Mouse (Mus musculus) hindbrain, embryonic 16.5 days (tissue): ENCODE results near the gene Fndc3a. TPM values are rescaled to one million over a fixed set of nuclear protein-coding genes. Genes with fewer than 3 reads are reported as not detected.
A peak's percentile ranks its signal among the peaks of the same experiment; 100 is the strongest.

Experiments used
- ATAC-seq: fragments of 200-750 bp; cut with Nextera tagmentation; 2 replicates; pipeline ENCODE4 v1.8.0; 2017; ENCODE audit warnings: moderate TSS enrichment, moderate library complexity
- H3K27ac ChIP-seq: fragments of 300-500 bp; sonication (generic); 2 replicates; pipeline ENCODE4 v1.5.1; 2014; ENCODE audit warnings: low read depth, mild to moderate bottlenecking, control low read depth, low read length, moderate library complexity
- H3K27me3 ChIP-seq: fragments of 300-500 bp; sonication (generic); replicated peaks from 2 replicates; pipeline ENCODE4 v1.6.1; 2014; ENCODE audit warnings: low read length; ENCODE audit not compliant: control insufficient read depth, insufficient read depth
- H3K36me3 ChIP-seq: fragments of 300-500 bp; sonication (generic); 2 replicates; pipeline ENCODE4 v1.6.1; 2014; ENCODE audit warnings: mild to moderate bottlenecking, low read length, moderate library complexity, mixed read lengths; ENCODE audit not compliant: control insufficient read depth, insufficient read depth
- H3K4me1 ChIP-seq: fragments of 300-500 bp; sonication (generic); 2 replicates; pipeline ENCODE4 v1.6.1; 2014; ENCODE audit warnings: low read depth, low read length; ENCODE audit not compliant: control insufficient read depth, insufficient read depth
- H3K4me2 ChIP-seq: fragments of 300-500 bp; sonication (generic); 2 replicates; pipeline ENCODE4 v1.6.1; 2014; ENCODE audit warnings: mild to moderate bottlenecking, low read length, control low read depth, moderate library complexity
- H3K4me3 ChIP-seq: fragments of 300-500 bp; sonication (generic); 2 replicates; pipeline ENCODE4 v1.5.1; 2014; ENCODE audit warnings: mild to moderate bottlenecking, low read length, control low read depth, moderate library complexity
- H3K9ac ChIP-seq: fragments of 300-500 bp; sonication (generic); 2 replicates; pipeline ENCODE4 v1.6.1; 2014; ENCODE audit warnings: low read depth, mild to moderate bottlenecking, control low read depth, low read length, moderate library complexity
- H3K9me3 ChIP-seq: fragments of 300-500 bp; sonication (generic); 2 replicates; pipeline ENCODE4 v1.6.1; 2014; ENCODE audit warnings: mild to moderate bottlenecking, low read length, moderate library complexity; ENCODE audit not compliant: control insufficient read depth
- WGBS: fragments of 180-500 bp; shearing (Covaris S2); extraction: QIAGEN DNeasy Blood & Tissue Kit; methylation state at CpG from one replicate; pipeline ENCODE4 v1.1.7; 2014; 5-methylcytosine and 5-hydroxymethylcytosine counted together
- polyA plus RNA-seq: library from polyadenylated mRNA; unstranded; fragments of >200 nt; fragmentation: Nextera tagmentation; extraction: Ambion mirVana; gene quantifications from 2 replicates; pipeline ENCODE4 v1.2.1, GENCODE M21; 2015

The Fndc3a gene
- polyA plus RNA-seq, 1 experiment from 2014 or later: 57.1 TPM

- no peak overlapping the region for H3K4me3 ChIP-seq
- no peak overlapping the region for H3K27ac ChIP-seq
- no peaks in the 10 kb centered on the region for H3K9me3 ChIP-seq
- WGBS: 56% methylated on average over 6 of the region's 6 CpGs
- ATAC-seq: no peak
- no peak overlapping the region for H3K4me2 ChIP-seq
- H3K36me3 ChIP-seq: peaks cover 6% of the 10 kb centered on the region
- H3K4me1 ChIP-seq: no peaks in the 10 kb centered on the region
- no peak overlapping the region for H3K9ac ChIP-seq
- H3K27me3 ChIP-seq: no peaks in the 10 kb centered on the region
Observed at GRCm38 (mm10) chr14:72582979-72583378, 126.8 kb downstream of the Fndc3a start.

- H3K4me2 ChIP-seq: no peak overlapping the region
- H3K9me3 ChIP-seq: no peaks in the 10 kb centered on the region
- no peak overlapping the region for H3K4me3 ChIP-seq
- H3K27me3 ChIP-seq: no peaks in the 10 kb centered on the region
- no peak for ATAC-seq
- WGBS: 91% methylated on average over 3 of the region's 3 CpGs
- H3K9ac ChIP-seq: no peak overlapping the region
- H3K4me1 ChIP-seq: no peaks in the 10 kb centered on the region
- H3K27ac ChIP-seq: no peak overlapping the region
- peaks cover 4% of the 10 kb centered on the region; the same call in 1 of the 2 replicates for H3K36me3 ChIP-seq
Observed at GRCm38 (mm10) chr14:72580991-72581390, 128.8 kb downstream of the Fndc3a start.

- no peak overlapping the region for H3K4me3 ChIP-seq
- H3K9me3 ChIP-seq: no peaks in the 10 kb centered on the region
- 87% methylated on average over 3 of the region's 3 CpGs for WGBS
- no peak overlapping the region for H3K27ac ChIP-seq
- H3K27me3 ChIP-seq: no peaks in the 10 kb centered on the region
- H3K4me2 ChIP-seq: no peak overlapping the region
- peaks cover 14% of the 10 kb centered on the region for H3K36me3 ChIP-seq
- H3K9ac ChIP-seq: no peak overlapping the region
- no peaks in the 10 kb centered on the region for H3K4me1 ChIP-seq
- ATAC-seq: no peak
Observed at GRCm38 (mm10) chr14:72576283-72576682, 133.5 kb downstream of the Fndc3a start.

GRCm38 (mm10) chr14:72563941-72564340, 145.9 kb downstream of the Fndc3a start:
- H3K4me3 ChIP-seq: no peak overlapping the region
- H3K9me3 ChIP-seq: no peaks in the 10 kb centered on the region
- no peaks in the 10 kb centered on the region for H3K27me3 ChIP-seq
- H3K4me2 ChIP-seq: no peak overlapping the region
- WGBS: 94% methylated on average over 1 of the region's 1 CpGs
- H3K27ac ChIP-seq: no peak overlapping the region
- H3K36me3 ChIP-seq: peaks cover 32% of the 10 kb centered on the region
- H3K9ac ChIP-seq: no peak overlapping the region
- H3K4me1 ChIP-seq: no peaks in the 10 kb centered on the region
- no peak for ATAC-seq

GRCm38 (mm10) chr14:72558795-72559194, 151.0 kb downstream of the Fndc3a start:
- ATAC-seq: no peak
- Histone ChIP-seq H3K4me3 (no peak overlapping the region), H3K9ac (no peak overlapping the region), H3K4me1 (no peaks in the 10 kb centered on the region), H3K36me3 (peaks cover 22% of the 10 kb centered on the region), H3K27ac (no peak overlapping the region), H3K9me3 (no peaks in the 10 kb centered on the region), H3K4me2 (no peak overlapping the region), H3K27me3 (no peaks in the 10 kb centered on the region)
- WGBS: 91% methylated on average over 5 of the region's 5 CpGs

- ATAC-seq: no peak
- WGBS: 89% methylated on average over 1 of the region's 1 CpGs
- Histone ChIP-seq H3K9me3 (no peaks in the 10 kb centered on the region), H3K4me3 (no peak overlapping the region), H3K36me3 (peaks cover 24% of the 10 kb centered on the region), H3K9ac (no peak overlapping the region), H3K27me3 (no peaks in the 10 kb centered on the region), H3K4me2 (no peak overlapping the region), H3K4me1 (no peaks in the 10 kb centered on the region), H3K27ac (no peak overlapping the region)
Observed at GRCm38 (mm10) chr14:72555846-72556245, 154.0 kb downstream of the Fndc3a start.

- ATAC-seq: no peak
- Histone ChIP-seq H3K27me3 (no peaks in the 10 kb centered on the region; the same call in 1 of the 2 replicates), H3K4me2 (no peak overlapping the region), H3K9ac (no peak overlapping the region), H3K27ac (no peak overlapping the region), H3K9me3 (no peaks in the 10 kb centered on the region), H3K36me3 (0 out of 2 replicates have a peak, but pooled peaks cover 4% of the 10 kb centered on the region), H3K4me1 (peaks cover 11% of the 10 kb centered on the region), H3K4me3 (no peak overlapping the region)
- WGBS: 93% methylated on average over 5 of the region's 5 CpGs
Observed at GRCm38 (mm10) chr14:72536392-72537017, 173.3 kb downstream of the Fndc3a start.

- Histone ChIP-seq H3K4me3 (no peak overlapping the region), H3K4me1 (peaks cover 11% of the 10 kb centered on the region), H3K9ac (no peak overlapping the region), H3K9me3 (no peaks in the 10 kb centered on the region), H3K4me2 (no peak overlapping the region), H3K27ac (no peak overlapping the region), H3K27me3 (no peaks in the 10 kb centered on the region; the same call in 1 of the 2 replicates), H3K36me3 (no peaks in the 10 kb centered on the region)
- 83% methylated on average over 7 of the region's 7 CpGs for WGBS
- ATAC-seq: no peak
Observed at GRCm38 (mm10) chr14:72533862-72534261, 175.9 kb downstream of the Fndc3a start.

GRCm38 (mm10) chr14:72532028-72532917, 177.5 kb downstream of the Fndc3a start:
- peak overlapping the region; percentile 95 for H3K4me2 ChIP-seq
- no peaks in the 10 kb centered on the region; the same call in 1 of the 2 replicates for H3K27me3 ChIP-seq
- peak overlapping the region; percentile 58 for H3K4me3 ChIP-seq
- H3K9me3 ChIP-seq: no peaks in the 10 kb centered on the region
- peak; percentile 95 for ATAC-seq
- H3K4me1 ChIP-seq: peaks cover 11% of the 10 kb centered on the region
- 2% methylated on average over 54 of the region's 54 CpGs for WGBS
- H3K9ac ChIP-seq: peak overlapping the region; percentile 69
- peak overlapping the region; percentile 34 for H3K27ac ChIP-seq
- H3K36me3 ChIP-seq: no peaks in the 10 kb centered on the region
